Mouse (Mus musculus): ENCODE measurements at regions not wholly inside any gene's neighbourhood (a gene's known extent, or its start where the extent isn't known, plus 50 kb on each side); places are given as distances from the start of the nearest gene placed in this dataset.

- intact Hi-C loops (cut with DNase I), result no loop called here
- DNase-seq, result no peak
Observed at GRCm38 (mm10) chr1:168582434-168582833, 150.4 kb upstream of the Pbx1 start.

DNA sequence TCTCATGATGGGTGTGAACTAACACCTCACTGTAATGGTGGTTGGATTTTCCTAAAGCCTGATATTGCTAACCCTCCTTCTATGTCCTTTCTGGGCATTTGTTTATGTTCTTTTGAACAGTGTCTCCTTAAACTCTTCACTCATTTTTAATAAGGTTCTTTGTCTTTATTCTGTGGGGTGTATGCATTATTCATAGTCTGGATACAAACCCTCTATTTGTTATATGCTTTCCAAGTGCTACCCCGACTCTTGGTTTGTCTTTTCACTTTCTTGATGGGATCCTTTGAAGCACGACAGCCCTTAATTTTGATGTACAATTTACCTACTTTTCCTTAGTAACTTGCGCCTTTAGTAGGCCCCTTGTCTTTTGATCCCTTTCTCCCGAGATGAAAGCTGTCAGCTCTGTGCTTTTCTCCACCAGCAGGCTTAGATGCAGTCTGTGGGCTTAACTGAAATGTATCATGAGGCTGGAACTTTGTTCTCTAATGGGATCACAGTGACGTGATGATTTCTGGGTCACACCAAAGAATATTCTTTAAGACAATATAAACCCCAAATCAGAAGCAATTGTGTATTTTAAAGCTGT, 138.0 kb upstream of the Pbx1 start:
- DNase-seq, result no peak
- intact Hi-C loops (cut with DNase I), result no loop called here

GRCm38 (mm10) chr1:168552394-168552793, 120.3 kb upstream of the Pbx1 start:
- no peak for DNase-seq
- intact Hi-C loops (cut with DNase I), result loop anchor here (10.0 kb wide), 1 partner anchor 792 kb away; no protein-coding TSS in a partner anchor

GRCm38 (mm10) chr1:168549807-168550435, 117.9 kb upstream of the Pbx1 start:
- intact Hi-C loops (cut with DNase I), result loop anchor here (10.0 kb wide), 1 partner anchor 795 kb away; no protein-coding TSS in a partner anchor
- no peak for DNase-seq

DNA sequence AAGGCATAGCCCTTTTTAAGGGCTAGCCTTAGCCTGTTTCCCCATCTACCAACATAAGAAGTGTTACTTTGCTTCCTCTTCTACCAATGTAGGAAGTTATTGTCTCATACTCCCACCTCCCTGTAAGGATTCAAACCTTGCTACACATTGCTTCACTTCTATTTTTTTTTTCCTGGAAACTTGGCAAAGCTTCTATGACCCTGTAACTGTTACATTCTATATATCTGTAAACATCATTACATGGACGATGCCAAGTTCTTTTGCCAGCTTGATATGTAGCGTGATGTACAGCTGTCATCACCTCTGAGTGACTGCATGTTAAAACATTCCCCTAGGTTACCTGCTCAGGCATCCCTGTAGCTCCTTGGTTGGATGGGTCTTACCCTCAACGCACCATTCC, 114.1 kb upstream of the Pbx1 start:
- DNase-seq, result no peak
- intact Hi-C loops (cut with DNase I), result no loop called here

GRCm38 (mm10) chr1:168545072-168545780, 113.2 kb upstream of the Pbx1 start:
- intact Hi-C loops (cut with DNase I), result no loop called here
- DNase-seq, result no peak

GRCm38 (mm10) chr1:168541231-168541630, 109.2 kb upstream of the Pbx1 start:
- intact Hi-C loops (cut with DNase I), result no loop called here
- peak; percentile 5 for DNase-seq

GRCm38 (mm10) chr1:168518087-168518486, 86.0 kb upstream of the Pbx1 start:
- intact Hi-C loops (cut with DNase I), result no loop called here
- DNase-seq, result no peak

GRCm38 (mm10) chr1:168506326-168506725, 74.3 kb upstream of the Pbx1 start:
- DNase-seq, result no peak
- intact Hi-C loops (cut with DNase I), result no loop called here

DNA sequence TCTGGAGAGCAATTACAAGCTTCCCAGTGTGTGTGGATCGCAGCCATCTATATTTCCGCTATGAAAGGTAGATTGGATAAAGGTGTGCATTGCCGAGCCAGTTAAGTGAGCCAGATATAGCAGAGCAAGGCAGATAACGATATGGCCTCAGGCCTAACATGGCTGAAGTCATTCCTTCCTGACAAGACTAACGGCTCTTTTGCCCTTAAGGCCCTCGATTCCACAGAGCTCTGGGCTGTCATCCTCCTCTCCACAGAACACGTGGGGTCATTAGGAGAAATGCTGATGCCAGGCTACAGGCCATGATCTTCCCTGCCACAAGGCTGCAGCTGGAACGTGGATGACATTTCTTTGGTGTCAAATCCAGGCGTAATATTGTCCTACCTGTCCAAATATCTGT, 72.7 kb upstream of the Pbx1 start:
- intact Hi-C loops (cut with DNase I), result no loop called here
- no peak for DNase-seq

- intact Hi-C loops (cut with DNase I), result no loop called here
- no peak for DNase-seq
Observed at GRCm38 (mm10) chr1:168502266-168502665, 70.2 kb upstream of the Pbx1 start.

- intact Hi-C loops (cut with DNase I), result no loop called here
Observed at GRCm38 (mm10) chr1:168501375-168502169, 69.5 kb upstream of the Pbx1 start.

DNA sequence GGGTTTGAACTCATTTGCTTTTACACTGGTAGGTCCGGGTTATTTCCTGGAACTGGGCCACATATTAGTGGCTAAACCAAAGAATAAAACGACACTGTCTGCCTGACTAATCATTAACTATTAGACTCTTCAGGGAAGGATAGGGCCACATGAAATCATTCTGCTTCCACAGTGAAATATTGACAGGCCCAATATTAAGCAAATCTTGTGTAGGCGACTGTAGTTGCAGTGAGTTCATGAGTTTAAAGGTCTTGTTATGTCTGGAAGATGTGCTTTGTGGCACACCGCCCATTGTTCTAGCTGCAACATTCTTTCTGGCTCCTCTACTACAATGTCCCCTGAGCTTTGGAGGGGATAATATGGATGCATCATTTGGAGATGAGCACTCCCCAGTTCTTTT, 65.7 kb upstream of the Pbx1 start:
- intact Hi-C loops (cut with DNase I), result no loop called here
- DNase-seq, result no peak

More at GRCm38 (mm10) chr1:168501375-168502169, 69.5 kb upstream of the Pbx1 start:
- DNase-seq, result no peak

DNA sequence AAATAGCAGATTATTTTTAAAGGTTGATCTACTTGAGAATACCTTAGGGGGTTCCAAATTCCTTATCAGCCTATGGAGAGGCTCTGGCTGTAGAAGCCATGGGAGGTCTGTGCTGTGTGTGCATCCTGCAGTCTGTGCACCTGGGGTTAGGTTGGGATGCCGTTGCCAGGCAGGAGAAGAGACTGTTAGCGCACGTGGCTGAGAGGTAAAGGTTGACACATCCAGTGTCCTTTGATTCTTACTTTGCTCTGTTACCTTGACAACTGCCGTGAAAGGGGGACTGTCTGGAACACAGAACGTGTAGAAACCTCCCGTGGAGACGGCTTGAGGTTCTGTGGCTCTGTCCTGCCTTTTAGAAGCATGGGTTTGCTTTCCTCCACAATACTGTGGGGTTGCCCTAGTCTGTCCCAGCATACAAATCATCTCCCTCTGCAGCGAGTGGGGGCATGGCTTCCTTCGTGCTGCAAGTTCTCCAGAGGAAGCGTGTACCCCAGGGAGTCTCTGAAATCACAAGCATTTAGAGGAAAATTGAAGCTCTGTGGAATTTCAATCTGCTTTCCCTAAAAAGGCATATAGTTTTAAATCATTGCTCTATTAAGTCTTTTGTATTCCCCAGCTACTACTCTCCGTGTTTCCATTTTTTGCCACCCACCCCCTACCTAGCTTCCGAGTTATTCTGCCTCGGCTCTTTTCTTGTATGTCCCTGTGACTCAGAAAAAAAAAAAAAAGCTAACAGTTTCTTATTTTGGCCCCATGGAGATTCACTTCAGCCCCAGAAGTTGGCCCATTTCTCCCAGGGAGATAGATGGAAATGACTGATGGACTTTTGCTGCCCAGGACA, 63.8 kb upstream of the Pbx1 start:
- intact Hi-C loops (cut with DNase I), result no loop called here

DNA sequence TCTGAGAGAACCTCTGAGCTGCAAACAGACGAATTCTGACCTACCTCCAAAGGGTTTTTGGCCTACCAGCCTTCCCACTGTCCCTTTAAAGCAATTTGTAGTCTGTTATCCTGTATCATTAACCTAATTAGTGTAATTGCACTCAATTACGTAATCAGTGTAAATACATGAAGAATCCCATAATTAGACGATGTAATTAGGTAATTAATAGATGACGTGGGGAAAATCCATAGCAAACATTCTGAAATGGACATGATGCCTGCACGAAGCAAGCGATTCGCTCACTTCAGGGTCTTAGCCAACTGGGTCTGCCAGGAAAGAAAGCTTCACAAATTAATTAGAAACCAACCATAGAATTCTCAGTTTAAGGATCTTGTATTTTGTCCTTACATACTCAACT, 55.4 kb upstream of the Pbx1 start:
- DNase-seq, result no peak
- intact Hi-C loops (cut with DNase I), result no loop called here

More for the DNA sequence above, 63.8 kb upstream of the Pbx1 start:
- no peak for DNase-seq

DNA sequence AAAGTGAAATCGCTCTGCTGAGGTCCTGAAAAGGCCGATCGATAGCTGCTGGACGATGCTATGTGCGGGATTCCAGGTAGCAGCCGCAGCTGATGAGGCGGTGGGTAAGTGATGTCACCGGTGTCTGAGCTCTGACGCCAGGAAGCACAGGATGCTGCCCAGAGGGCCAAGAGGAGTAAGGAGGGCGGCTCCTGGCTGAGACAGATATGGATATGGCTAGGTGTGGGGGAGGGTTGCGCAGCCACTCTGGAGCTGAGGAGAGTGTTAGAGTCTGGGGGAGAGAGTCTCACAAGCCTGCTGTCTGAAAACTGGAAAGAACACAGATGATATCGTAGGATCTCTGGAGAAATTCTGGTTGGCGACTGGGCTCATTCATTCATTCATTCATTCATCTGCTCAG, 51.6 kb upstream of the Pbx1 start:
- DNase-seq, result no peak
- intact Hi-C loops (cut with DNase I), result no loop called here
